Mouse (Mus musculus) CH12.LX (cell line): ENCODE data around the gene Asap2. TPM values are rescaled to one million over a fixed set of nuclear protein-coding genes. Genes with fewer than 3 reads are reported as not detected.

Experiments used
- DNase-seq: peaks from one replicate; pipeline ENCODE4 v3.0.0-alpha.2; 2013; ENCODE audit errors: extremely low read depth
- H3K27ac ChIP-seq: 2 replicates; pipeline ENCODE4 v1.5.1; 2012; ENCODE audit warnings: low read depth, mild to moderate bottlenecking, control low read depth, moderate library complexity; ENCODE audit not compliant: insufficient read depth
- H3K27me3 ChIP-seq: replicated peaks from 2 replicates; pipeline ENCODE3; 2012; ENCODE audit warnings: inconsistent platforms
- H3K36me3 ChIP-seq, 2 experiments: replicated peaks in 1 of 2; 2 replicates each; pipeline versions ENCODE3 to v1.6.1; 2012; ENCODE audit warnings: inconsistent platforms in 1 of 2, low read length in 1 of 2, mild to moderate bottlenecking in 1 of 2, mixed read lengths in 1 of 2, moderate library complexity in 1 of 2; ENCODE audit not compliant: control insufficient read depth in 1 of 2, insufficient read depth in 1 of 2
- H3K4me1 ChIP-seq, 2 experiments: 2 replicates each; pipeline ENCODE4 v1.6.1; 2012; ENCODE audit warnings: inconsistent platforms in 1 of 2, moderate library complexity in 1 of 2; ENCODE audit not compliant: insufficient read depth in 2 of 2, control insufficient read depth in 1 of 2
- H3K4me2 ChIP-seq: 2 replicates; pipeline ENCODE4 v1.6.1; 2012; ENCODE audit warnings: low read depth, mild to moderate bottlenecking, control low read depth; ENCODE audit not compliant: poor library complexity, insufficient read depth, severe bottlenecking
- H3K4me3 ChIP-seq, 3 experiments: fragments of 150-350 bp in 1 of 3; sonication (generic) in 1 of 3; replicated peaks in 1 of 3; 2 replicates each; pipeline versions ENCODE3 to v1.5.1; 2011 to 2012; ENCODE audit warnings: low read depth in 2 of 3, low read length in 2 of 3, mild to moderate bottlenecking in 2 of 3, moderate library complexity in 2 of 3, control low read depth in 1 of 3, improper control_type of control experiment in 1 of 3, inconsistent platforms in 1 of 3, mixed read lengths in 1 of 3; ENCODE audit not compliant: poor library complexity in 1 of 3
- H3K79me2 ChIP-seq: replicated peaks from 2 replicates; pipeline ENCODE4 v1.6.1; 2012; ENCODE audit warnings: mild to moderate bottlenecking, moderate library complexity; ENCODE audit not compliant: control insufficient read depth, poor library complexity, insufficient read depth, severe bottlenecking; ENCODE audit errors: extremely low read depth
- H3K9ac ChIP-seq: 2 replicates; pipeline ENCODE4 v1.6.1; 2012; ENCODE audit warnings: low read depth, mild to moderate bottlenecking, control low read depth, moderate library complexity; ENCODE audit not compliant: insufficient read depth
- H3K9me3 ChIP-seq: replicated peaks from 2 replicates; pipeline ENCODE3; 2012; ENCODE audit warnings: low read length, inconsistent platforms, mixed read lengths
- BHLHE40 ChIP-seq: IDR thresholded peaks from 2 replicates; pipeline ENCODE4 v1.6.1; 2011; ENCODE audit warnings: mild to moderate bottlenecking, low read depth, low read length, improper control_type of control experiment
- CHD1 ChIP-seq: IDR thresholded peaks from 2 replicates; pipeline ENCODE4 v1.6.1; 2012; ENCODE audit warnings: low read depth, low read length, improper control_type of control experiment, inconsistent platforms
- CTCF ChIP-seq, 2 experiments: IDR thresholded peaks in 1 of 2; conservative IDR thresholded peaks in 1 of 2; 2 replicates each; pipeline ENCODE4 v1.5.1; 2011 to 2012; ENCODE audit warnings: low read depth in 2 of 2, low read length in 2 of 2, improper control_type of control experiment in 1 of 2, inconsistent platforms in 1 of 2, mild to moderate bottlenecking in 1 of 2, moderate library complexity in 1 of 2
- HCFC1 ChIP-seq: IDR thresholded peaks from 2 replicates; pipeline ENCODE4 v1.6.1; 2012; ENCODE audit warnings: low read depth, mild to moderate bottlenecking, inconsistent platforms, low read length, improper control_type of control experiment
- JUN ChIP-seq: IDR thresholded peaks from 2 replicates; pipeline ENCODE4 v1.6.1; 2011; ENCODE audit warnings: low read depth, mild to moderate bottlenecking, low read length, improper control_type of control experiment, moderate library complexity; ENCODE audit not compliant: insufficient read depth
- JUND ChIP-seq: conservative IDR thresholded peaks from 2 replicates; pipeline ENCODE4 v1.6.1; 2011; ENCODE audit warnings: low read depth, low read length, improper control_type of control experiment
- MAX ChIP-seq: IDR thresholded peaks from 2 replicates; pipeline ENCODE4 v1.6.1; 2011; ENCODE audit warnings: low read length, improper control_type of control experiment
- MAZ ChIP-seq: IDR thresholded peaks from 2 replicates; pipeline ENCODE4 v1.6.1; 2012; ENCODE audit warnings: low read depth, mild to moderate bottlenecking, inconsistent platforms, low read length, improper control_type of control experiment, moderate library complexity
- NELFE ChIP-seq: IDR thresholded peaks from 2 replicates; pipeline ENCODE4 v1.6.1; 2011; ENCODE audit warnings: low read depth, low read length, improper control_type of control experiment
- PAX5 ChIP-seq: IDR thresholded peaks from 2 replicates; pipeline ENCODE4 v1.6.1; 2012; ENCODE audit warnings: low read length, inconsistent platforms, mixed read lengths
- POLR2A ChIP-seq: IDR thresholded peaks from 2 replicates; pipeline ENCODE4 v1.6.1; 2011; ENCODE audit warnings: low read depth, mild to moderate bottlenecking, improper control_type of control experiment, low read length
- SIN3A ChIP-seq: IDR thresholded peaks from 2 replicates; pipeline ENCODE4 v1.6.1; 2012; ENCODE audit warnings: low read length, improper control_type of control experiment, inconsistent platforms
- TBP ChIP-seq: conservative IDR thresholded peaks from 2 replicates; pipeline ENCODE4 v1.6.1; 2011; ENCODE audit warnings: low read depth, low read length, improper control_type of control experiment
- USF1 ChIP-seq: IDR thresholded peaks from 2 replicates; pipeline ENCODE4 v1.6.1; 2014; ENCODE audit warnings: low read depth, mild to moderate bottlenecking, inconsistent platforms, low read length, improper control_type of control experiment
- USF2 ChIP-seq: conservative IDR thresholded peaks from 2 replicates; pipeline ENCODE4 v1.6.1; 2011; ENCODE audit warnings: low read depth, low read length, improper control_type of control experiment
- ZC3H11A ChIP-seq: IDR thresholded peaks from 2 replicates; pipeline ENCODE4 v1.6.1; 2012; ENCODE audit warnings: low read depth, mild to moderate bottlenecking, inconsistent platforms, low read length, improper control_type of control experiment
- ZKSCAN1 ChIP-seq: IDR thresholded peaks from 2 replicates; pipeline ENCODE4 v1.6.1; 2012; ENCODE audit warnings: low read depth, inconsistent platforms, low read length, improper control_type of control experiment, borderline replicate concordance
- ZMIZ1 ChIP-seq: IDR thresholded peaks from 2 replicates; pipeline ENCODE4 v1.6.1; 2012; ENCODE audit warnings: low read depth, mild to moderate bottlenecking, inconsistent platforms, low read length, improper control_type of control experiment
- ZNF384 ChIP-seq: IDR thresholded peaks from 2 replicates; pipeline ENCODE4 v1.6.1; 2012; ENCODE audit warnings: low read depth, low read length, improper control_type of control experiment, inconsistent platforms
- dilution Hi-C: fragments of 300-500 bp; cut with MboI; formaldehyde crosslinking; loops from 2 replicates; pipeline ENCODE4 v1.14.3; 2020; ENCODE audit warnings: low sequenced_read_pairs; ENCODE audit not compliant: extremely low pct_unique_long_range_greater_than_20kb, extremely low pct_ligation_motif_present
- in situ Hi-C: fragments of 300-500 bp; cut with MboI; formaldehyde crosslinking; loops from 3 replicates; pipeline ENCODE4 v1.14.3; 2019; ENCODE audit warnings: low sequenced_read_pairs, low pct_ligation_motif_present, low pct_unique_long_range_greater_than_20kb, mixed read lengths
- polyA plus RNA-seq: library from polyadenylated mRNA; unstranded; fragments of >175 nt; gene quantifications from 2 replicates; pipeline ENCODE4 v1.2.1, GENCODE M21; 2012; ENCODE audit warnings: low read depth; ENCODE audit not compliant: insufficient read length
- total RNA-seq, 2 experiments: library from RNA; depleted of rRNA; stranded (reverse); fragments of 300-350 nt in 1 of 2; fragments of >200 nt in 1 of 2; gene quantifications; 2 replicates each; pipeline ENCODE4 v1.2.3; 2012 to 2014

Asap2 gene
- total and polyA plus RNA-seq, 3 experiments: 0.17 to 0.64 (median 0.17) TPM

GRCm38 (mm10) chr12:21163706-21164105 lies 173.4 kb downstream of the Asap2 start:
- Histone ChIP-seq H3K27me3 (no peaks in the 10 kb centered on the region), H3K27ac (no peak overlapping the region), H3K4me1 (peaks cover 12 to 29% of the 10 kb centered on the region in 2 experiments), H3K9ac (no peak overlapping the region), H3K9me3 (no peaks in the 10 kb centered on the region), H3K36me3 (no peaks in the 10 kb centered on the region), H3K4me3 (no peak overlapping the region), H3K4me2 (no peak overlapping the region), H3K79me2 (no peaks in the 10 kb centered on the region)
- in situ Hi-C loops: no loop called here
- TF ChIP-seq NELFE: no peak
- TF ChIP-seq JUN: no peak
- TF ChIP-seq USF1: no peak
- no peak for TF ChIP-seq ZMIZ1
- no peak for TF ChIP-seq MAZ
- no peak for TF ChIP-seq SIN3A
- TF ChIP-seq CTCF (conservative IDR thresholded peaks at IDR 0.05 in 1 of 2, IDR thresholded peaks at IDR 0.05 in 1 of 2; ENCODE audit: low read depth in 2 of 2, low read length in 2 of 2): no peak
- no peak for TF ChIP-seq CHD1
- DNase-seq: no peak
- dilution Hi-C loops: no loop called here

GRCm38 (mm10) chr12:21164251-21164650 lies 174.0 kb downstream of the Asap2 start:
- H3K4me2 ChIP-seq: no peak overlapping the region
- H3K4me1 ChIP-seq: peaks cover 12 to 35% of the 10 kb centered on the region in 2 experiments
- in situ Hi-C loops (no loop called here), dilution Hi-C loops (no loop called here)
- H3K36me3 ChIP-seq: no peaks in the 10 kb centered on the region
- H3K27me3 ChIP-seq: no peaks in the 10 kb centered on the region
- H3K27ac ChIP-seq: no peak overlapping the region
- no peaks in the 10 kb centered on the region for H3K79me2 ChIP-seq
- H3K9ac ChIP-seq: no peak overlapping the region
- no peak for DNase-seq
- H3K4me3 ChIP-seq: no peak overlapping the region
- TF ChIP-seq PAX5: no peak
- no peak for TF ChIP-seq JUND
- no peak for TF ChIP-seq TBP
- no peak for TF ChIP-seq ZKSCAN1
- no peak for TF ChIP-seq SIN3A
- no peak for TF ChIP-seq HCFC1
- TF ChIP-seq MAX: no peak
- TF ChIP-seq POLR2A: no peak
- no peak for TF ChIP-seq JUN
- no peak for TF ChIP-seq ZNF384
- TF ChIP-seq NELFE: no peak
- no peak for TF ChIP-seq USF2
- TF ChIP-seq BHLHE40: no peak
- TF ChIP-seq ZC3H11A: no peak
- no peaks in the 10 kb centered on the region for H3K9me3 ChIP-seq
